Mouse (Mus musculus) heart, postnatal 0 days (tissue): ENCODE data around the gene Pdzrn3. TPM values are rescaled to one million over a fixed set of nuclear protein-coding genes. Genes with fewer than 3 reads are reported as not detected.

Source experiments
- ATAC-seq: fragments of 200-750 bp; cut with Nextera tagmentation; 2 replicates; pipeline ENCODE4 v1.8.0; 2017; ENCODE audit warnings: low read depth, moderate number of reproducible peaks, moderate library complexity; ENCODE audit not compliant: insufficient read depth
- DNase-seq: peaks from one replicate; pipeline ENCODE4 v3.0.0-alpha.2; 2016; ENCODE audit warnings: low spot score
- H3K27ac ChIP-seq: fragments of 300-500 bp; sonication (generic); 2 replicates; pipeline ENCODE4 v1.5.1; 2014; ENCODE audit warnings: low read depth, mild to moderate bottlenecking
- H3K27me3 ChIP-seq: fragments of 300-500 bp; sonication (generic); 2 replicates; pipeline ENCODE4 v1.6.1; 2014; ENCODE audit warnings: low read length, mixed read lengths; ENCODE audit not compliant: control insufficient read depth, insufficient read depth
- H3K36me3 ChIP-seq: fragments of 300-500 bp; sonication (generic); replicated peaks from 2 replicates; pipeline ENCODE4 v1.6.1; 2014; ENCODE audit warnings: low read length, mixed read lengths; ENCODE audit not compliant: control insufficient read depth, insufficient read depth
- H3K4me1 ChIP-seq: fragments of 300-500 bp; sonication (generic); 2 replicates; pipeline ENCODE4 v1.6.1; 2014; ENCODE audit warnings: antibody characterized with exemption; ENCODE audit not compliant: control insufficient read depth, insufficient read depth
- H3K4me2 ChIP-seq: fragments of 300-500 bp; sonication (generic); 2 replicates; pipeline ENCODE4 v1.6.1; 2014; ENCODE audit warnings: low read depth, mild to moderate bottlenecking, low read length, moderate library complexity
- H3K4me3 ChIP-seq: fragments of 300-500 bp; sonication (generic); 2 replicates; pipeline ENCODE4 v1.5.1; 2014; ENCODE audit warnings: low read depth, low read length
- H3K9ac ChIP-seq: fragments of 300-500 bp; sonication (generic); replicated peaks from 2 replicates; pipeline ENCODE4 v1.6.1; 2014; ENCODE audit warnings: low read depth, low read length, mixed read lengths
- H3K9me3 ChIP-seq: fragments of 300-500 bp; sonication (generic); replicated peaks from 2 replicates; pipeline ENCODE4 v1.6.1; 2016; ENCODE audit warnings: low read length; ENCODE audit not compliant: control insufficient read depth
- CTCF ChIP-seq: IDR thresholded peaks from 2 replicates; pipeline ENCODE4 v1.5.1; 2016; ENCODE audit warnings: antibody characterized with exemption, control low read depth, low read depth
- EP300 ChIP-seq: IDR thresholded peaks from 2 replicates; pipeline ENCODE4 v1.6.1; 2016; ENCODE audit warnings: antibody characterized with exemption, low read depth
- WGBS: fragments of 180-500 bp; shearing (Covaris S2); extraction: QIAGEN DNeasy Blood & Tissue Kit; methylation state at CpG from one replicate; pipeline ENCODE4 v1.1.7; 2014; 5-methylcytosine and 5-hydroxymethylcytosine counted together
- polyA plus RNA-seq: library from polyadenylated mRNA; unstranded; fragments of >200 nt; fragmentation: Nextera tagmentation; extraction: Ambion mirVana; gene quantifications from 2 replicates; pipeline ENCODE4 v1.2.1, GENCODE M21; 2015
- total RNA-seq: library from RNA; depleted of rRNA; stranded (reverse); fragments of >200 nt; gene quantifications from 2 replicates; pipeline ENCODE4 v1.2.3, GENCODE M21; 2014; ENCODE audit warnings: low replicate concordance

Gene Pdzrn3
- total and polyA plus RNA-seq, 2 experiments from 2014 or later = 12.2 to 116 TPM

DNA sequence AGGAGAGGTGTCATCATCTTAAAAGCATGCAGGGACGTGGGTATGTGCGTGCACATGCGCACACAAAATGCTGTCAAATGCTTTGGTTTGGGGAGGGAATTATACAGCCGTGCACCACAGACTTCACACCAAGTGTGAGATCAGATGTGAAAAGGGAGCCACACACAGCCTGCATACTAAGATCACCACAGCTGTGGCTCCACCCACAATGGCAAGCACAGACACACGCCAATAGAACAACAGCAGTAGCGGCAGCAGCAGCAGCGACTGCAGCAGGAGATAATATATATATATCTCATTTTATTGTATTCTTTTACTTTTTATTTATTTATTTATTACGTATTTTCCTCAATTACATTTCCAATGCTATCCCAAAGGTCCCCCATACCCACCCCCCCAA, 76.5 kb downstream of the Pdzrn3 start:
- Histone ChIP-seq H3K9me3 (no peaks in the 10 kb centered on the region), H3K9ac (no peak overlapping the region), H3K27ac (no peak overlapping the region), H3K36me3 (no peaks in the 10 kb centered on the region; the same call in 1 of the 2 replicates), H3K4me1 (no peaks in the 10 kb centered on the region), H3K4me2 (no peak overlapping the region), H3K4me3 (no peak overlapping the region), H3K27me3 (no peaks in the 10 kb centered on the region)
- WGBS = 89% methylated on average over 8 of the region's 8 CpGs
- ATAC-seq (no peak), DNase-seq (no peak)
- no peak for TF ChIP-seq CTCF
- no peak for TF ChIP-seq EP300

DNA sequence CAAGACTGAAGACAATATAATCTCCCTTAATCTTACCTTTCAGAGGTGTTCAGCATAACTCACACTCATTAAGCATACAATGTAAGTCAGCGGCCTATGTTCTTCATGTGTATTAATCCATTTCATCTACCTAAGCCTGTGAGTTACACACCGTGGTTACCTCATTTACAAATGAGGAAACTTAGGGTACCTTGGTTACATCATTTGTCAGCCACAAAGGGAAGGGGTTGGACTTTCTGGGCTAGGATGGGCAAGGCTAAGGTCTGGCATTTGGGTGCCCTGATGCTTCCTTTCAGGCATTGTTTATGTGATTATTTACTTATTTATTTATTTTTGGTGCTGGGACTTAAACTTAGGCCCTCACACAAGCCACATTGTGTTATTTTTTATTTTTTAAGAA, 78.3 kb downstream of the Pdzrn3 start:
- no peak for ATAC-seq
- H3K4me2 ChIP-seq = no peak overlapping the region
- H3K9ac ChIP-seq = no peak overlapping the region
- H3K36me3 ChIP-seq = no peaks in the 10 kb centered on the region; the same call in 1 of the 2 replicates
- H3K4me3 ChIP-seq = no peak overlapping the region
- whole genome bisulfite sequencing = 91% methylated on average over 2 of the region's 2 CpGs
- no peaks in the 10 kb centered on the region for H3K27me3 ChIP-seq
- no peak for DNase-seq
- H3K9me3 ChIP-seq = no peaks in the 10 kb centered on the region
- no peaks in the 10 kb centered on the region for H3K4me1 ChIP-seq
- no peak for TF ChIP-seq CTCF
- TF ChIP-seq EP300 = no peak
- no peak overlapping the region for H3K27ac ChIP-seq

DNA sequence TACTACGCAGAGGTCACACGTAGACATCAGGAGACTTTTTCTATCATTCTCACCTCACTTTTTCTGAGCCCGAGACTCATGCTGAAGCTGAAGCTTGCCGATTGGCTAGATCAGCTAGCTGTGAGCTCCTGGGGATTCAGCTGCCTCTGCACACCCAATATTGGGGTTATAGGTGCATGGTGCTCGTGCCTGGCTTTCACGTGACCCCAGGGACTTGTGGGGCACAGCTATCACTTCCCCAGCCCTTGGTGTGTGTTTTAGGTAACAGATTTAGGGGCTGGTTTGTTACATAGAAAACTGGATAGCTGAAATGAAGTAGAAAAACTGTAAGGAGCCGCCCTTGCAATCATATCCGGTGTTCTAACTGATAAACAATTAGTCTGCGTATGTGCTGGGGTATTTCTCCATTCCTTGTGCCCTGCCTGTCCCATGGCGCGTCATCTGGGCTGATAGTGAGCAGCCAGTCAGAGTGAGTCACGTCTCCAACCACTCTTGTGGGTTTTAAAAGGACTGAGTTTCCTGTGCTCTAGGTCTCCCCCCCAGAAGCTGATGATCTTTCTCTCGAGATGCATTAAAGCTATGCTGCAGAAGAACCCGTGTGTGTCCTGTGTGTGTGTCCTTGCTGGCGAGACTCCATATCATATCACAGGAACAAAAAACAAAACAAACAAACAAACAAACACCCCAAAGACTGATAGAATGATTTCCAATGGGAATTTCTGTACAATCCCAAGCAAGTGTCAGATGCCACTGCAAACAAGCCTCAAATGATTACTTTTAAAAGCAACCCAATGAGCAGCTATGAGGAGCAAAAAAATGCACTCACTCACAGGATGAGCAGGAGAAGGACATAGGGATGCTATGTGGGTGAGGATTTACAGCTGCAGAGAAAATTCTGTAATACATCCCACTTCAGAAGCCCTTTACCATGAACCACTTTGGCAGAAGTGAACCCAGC, 79.9 kb downstream of the Pdzrn3 start:
- no peak for TF ChIP-seq CTCF
- WGBS = 76% methylated on average over 15 of the region's 15 CpGs
- H3K36me3 ChIP-seq = no peaks in the 10 kb centered on the region; the same call in 1 of the 2 replicates
- no peaks in the 10 kb centered on the region for H3K9me3 ChIP-seq
- no peak overlapping the region for H3K27ac ChIP-seq
- no peak for ATAC-seq
- no peak overlapping the region for H3K9ac ChIP-seq
- H3K4me2 ChIP-seq = no peak overlapping the region
- DNase-seq = no peak
- 0 out of 2 replicates have a peak, but pooled peaks cover under 1% of the 10 kb centered on the region for H3K4me1 ChIP-seq
- no peaks in the 10 kb centered on the region for H3K27me3 ChIP-seq
- no peak overlapping the region for H3K4me3 ChIP-seq

DNA sequence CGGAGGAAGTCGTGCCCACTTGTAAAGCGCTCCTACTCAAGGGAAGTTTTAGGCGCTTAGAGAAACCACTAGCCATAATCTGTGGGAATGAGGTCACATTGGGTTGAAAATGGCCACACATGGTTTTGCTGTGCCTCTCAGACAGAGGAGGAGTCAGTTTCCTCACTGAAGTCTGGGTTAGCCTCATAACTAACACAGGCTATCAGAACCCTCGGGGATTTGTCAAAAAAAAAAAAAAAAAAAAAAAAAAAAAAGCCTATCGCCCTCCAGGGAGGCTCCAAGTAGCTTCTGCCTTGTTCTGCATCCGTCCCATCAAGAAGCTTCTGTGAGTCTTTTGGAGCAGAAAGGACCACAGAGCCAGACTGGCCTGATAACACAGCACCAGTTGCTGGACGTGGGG, 80.7 kb downstream of the Pdzrn3 start:
- no peaks in the 10 kb centered on the region for H3K9me3 ChIP-seq
- ATAC-seq (no peak), DNase-seq (no peak)
- H3K4me3 ChIP-seq = no peak overlapping the region
- H3K9ac ChIP-seq = no peak overlapping the region
- TF ChIP-seq CTCF (no peak), EP300 (no peak)
- H3K4me2 ChIP-seq = no peak overlapping the region
- no peaks in the 10 kb centered on the region for H3K27me3 ChIP-seq
- H3K36me3 ChIP-seq = no peaks in the 10 kb centered on the region; the same call in 1 of the 2 replicates
- H3K27ac ChIP-seq = no peak overlapping the region
- 89% methylated on average over 8 of the region's 8 CpGs for WGBS
- H3K4me1 ChIP-seq = 0 out of 2 replicates have a peak, but pooled peaks cover 5% of the 10 kb centered on the region

DNA sequence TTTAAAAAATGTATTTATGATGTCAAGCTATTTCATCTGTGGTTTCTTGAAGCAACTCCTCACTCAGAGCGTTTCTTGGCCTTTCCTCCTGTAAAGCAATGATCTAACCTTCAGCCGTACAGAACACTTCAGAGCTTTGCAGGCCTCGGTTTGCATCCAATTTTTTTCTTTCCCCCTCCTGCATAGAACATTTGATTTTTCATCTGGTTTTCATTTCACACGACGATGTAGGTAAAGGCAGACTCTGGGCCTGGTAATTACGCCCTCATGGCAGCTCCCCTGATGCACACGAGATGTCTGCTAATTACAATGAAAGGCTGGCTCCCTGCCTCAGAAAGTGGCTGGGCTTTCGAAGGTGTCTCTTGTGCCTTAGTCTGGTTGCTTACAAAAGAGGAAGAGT, 81.4 kb downstream of the Pdzrn3 start:
- H3K4me3 ChIP-seq = no peak overlapping the region
- H3K4me2 ChIP-seq = no peak overlapping the region
- DNase-seq (no peak), ATAC-seq (no peak)
- TF ChIP-seq EP300 = no peak
- no peak for TF ChIP-seq CTCF
- H3K36me3 ChIP-seq = no peaks in the 10 kb centered on the region; the same call in 1 of the 2 replicates
- H3K27ac ChIP-seq = no peak overlapping the region
- no peaks in the 10 kb centered on the region for H3K9me3 ChIP-seq
- WGBS = 84% methylated on average over 8 of the region's 8 CpGs
- H3K4me1 ChIP-seq = 0 out of 2 replicates have a peak, but pooled peaks cover 5% of the 10 kb centered on the region
- H3K27me3 ChIP-seq = no peaks in the 10 kb centered on the region
- H3K9ac ChIP-seq = no peak overlapping the region
